Mouse (Mus musculus): ENCODE measurements at regions not wholly inside any gene's neighbourhood (a gene's known extent, or its start where the extent isn't known, plus 50 kb on each side); places are given as distances from the start of the nearest gene placed in this dataset.
A peak's percentile ranks its signal among the peaks of the same experiment; 100 is the strongest.

GRCm38 (mm10) chr13:115425610-115426562 is 324.1 kb upstream of the Itga1 start:
- no peak for ATAC-seq (ENCODE audit: insufficient number of reproducible peaks, low FRiP score, low TSS enrichment, low read depth)
- no peaks in the 10 kb centered on the region for H3K4me1 ChIP-seq
- no peak overlapping the region for H3K9ac ChIP-seq
- H3K36me3 ChIP-seq, result no peaks in the 10 kb centered on the region
- no peak overlapping the region for H3K27ac ChIP-seq (replicated peaks)
- H3K4me3 ChIP-seq (replicated peaks), result no peak overlapping the region
- 68% methylated on average over 8 of the region's 8 CpGs for WGBS
- H3K27me3 ChIP-seq, result no peaks in the 10 kb centered on the region
- H3K4me2 ChIP-seq (replicated peaks), result no peak overlapping the region
- H3K9me3 ChIP-seq (replicated peaks), result no peaks in the 10 kb centered on the region

DNA sequence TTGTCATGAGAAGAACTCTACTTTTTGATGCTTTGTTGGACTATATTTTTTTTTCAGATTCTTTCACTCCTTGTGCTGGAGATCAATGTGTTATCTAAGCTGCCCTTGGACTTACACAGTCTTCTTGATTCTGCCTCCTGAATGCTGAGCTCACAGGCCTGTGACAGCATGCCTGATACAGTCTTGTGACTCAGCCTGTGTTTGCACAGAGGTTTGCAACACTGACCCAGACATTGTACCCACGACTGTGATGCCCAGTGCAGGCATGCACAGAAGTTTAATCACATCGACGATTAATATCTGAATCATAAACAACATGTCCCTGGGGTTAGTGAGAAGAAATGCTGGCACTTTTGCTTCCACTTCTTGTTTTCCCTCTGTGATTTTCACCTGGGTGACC is 322.0 kb upstream of the Itga1 start:
- no peaks in the 10 kb centered on the region for H3K36me3 ChIP-seq
- no peak for ATAC-seq (ENCODE audit: insufficient number of reproducible peaks, low FRiP score, low TSS enrichment, low read depth)
- no peak overlapping the region for H3K27ac ChIP-seq (replicated peaks)
- H3K9ac ChIP-seq, result no peak overlapping the region
- 78% methylated on average over 3 of the region's 3 CpGs for WGBS
- H3K4me2 ChIP-seq (replicated peaks), result no peak overlapping the region
- H3K4me3 ChIP-seq (replicated peaks), result no peak overlapping the region
- no peaks in the 10 kb centered on the region for H3K4me1 ChIP-seq
- H3K27me3 ChIP-seq, result no peaks in the 10 kb centered on the region
- H3K9me3 ChIP-seq (replicated peaks), result no peaks in the 10 kb centered on the region

DNA sequence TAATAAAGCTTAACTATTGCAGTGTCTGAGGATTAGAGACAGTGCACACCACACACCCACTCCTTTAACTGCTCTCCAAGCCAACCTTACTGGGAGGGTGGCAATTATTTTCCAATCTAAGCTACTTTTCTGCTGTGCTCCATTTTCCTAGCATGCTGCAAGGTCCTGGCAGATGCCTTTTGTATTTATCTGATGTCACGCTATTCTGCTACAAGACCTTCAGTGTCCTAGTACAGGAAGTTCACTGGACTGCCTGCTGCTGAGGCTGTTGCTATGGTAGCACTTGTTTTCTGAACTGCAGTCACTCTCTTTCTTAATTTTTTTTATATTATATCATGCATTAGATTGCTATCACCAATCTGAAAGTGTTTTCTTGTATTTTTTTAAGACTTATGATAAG is 319.7 kb upstream of the Itga1 start:
- no peak for ATAC-seq (ENCODE audit: insufficient number of reproducible peaks, low FRiP score, low TSS enrichment, low read depth)
- H3K27ac ChIP-seq (replicated peaks), result no peak overlapping the region

DNA sequence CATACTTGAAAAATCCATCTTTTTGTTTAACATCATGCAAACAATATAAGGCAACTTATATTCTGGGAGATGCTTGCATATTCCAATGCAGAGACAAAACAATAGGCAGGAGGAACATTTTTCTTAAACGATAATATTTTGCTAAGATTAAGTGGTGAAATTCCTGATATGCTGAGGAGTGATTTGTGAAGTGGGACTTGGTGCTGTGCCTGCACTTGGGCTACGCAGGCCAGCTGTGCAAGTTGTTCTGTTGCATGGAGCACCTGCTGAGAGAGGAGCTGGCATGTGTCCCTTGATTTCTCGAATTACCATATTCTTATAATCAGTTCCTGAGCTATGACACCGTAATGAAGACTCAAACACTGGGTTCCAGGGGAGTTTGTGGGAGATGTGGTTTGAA is 316.1 kb upstream of the Itga1 start:
- Histone ChIP-seq H3K9me3 (replicated peaks) (no peaks in the 10 kb centered on the region), H3K27ac (replicated peaks) (no peak overlapping the region), H3K36me3 (no peaks in the 10 kb centered on the region), H3K4me2 (replicated peaks) (no peak overlapping the region), H3K4me1 (no peaks in the 10 kb centered on the region), H3K9ac (no peak overlapping the region), H3K27me3 (no peaks in the 10 kb centered on the region), H3K4me3 (replicated peaks) (no peak overlapping the region)
- no peak for ATAC-seq (ENCODE audit: insufficient number of reproducible peaks, low FRiP score, low TSS enrichment, low read depth)
- WGBS, result 67% methylated on average over 4 of the region's 4 CpGs

More for the DNA sequence above, 319.7 kb upstream of the Itga1 start:
- no peak overlapping the region for H3K4me3 ChIP-seq (replicated peaks)
- no peak overlapping the region for H3K9ac ChIP-seq
- H3K9me3 ChIP-seq (replicated peaks), result no peaks in the 10 kb centered on the region
- H3K4me2 ChIP-seq (replicated peaks), result no peak overlapping the region
- 26% methylated on average over 1 of the region's 1 CpGs for WGBS
- H3K4me1 ChIP-seq, result no peaks in the 10 kb centered on the region
- H3K27me3 ChIP-seq, result no peaks in the 10 kb centered on the region
- no peaks in the 10 kb centered on the region for H3K36me3 ChIP-seq

DNA sequence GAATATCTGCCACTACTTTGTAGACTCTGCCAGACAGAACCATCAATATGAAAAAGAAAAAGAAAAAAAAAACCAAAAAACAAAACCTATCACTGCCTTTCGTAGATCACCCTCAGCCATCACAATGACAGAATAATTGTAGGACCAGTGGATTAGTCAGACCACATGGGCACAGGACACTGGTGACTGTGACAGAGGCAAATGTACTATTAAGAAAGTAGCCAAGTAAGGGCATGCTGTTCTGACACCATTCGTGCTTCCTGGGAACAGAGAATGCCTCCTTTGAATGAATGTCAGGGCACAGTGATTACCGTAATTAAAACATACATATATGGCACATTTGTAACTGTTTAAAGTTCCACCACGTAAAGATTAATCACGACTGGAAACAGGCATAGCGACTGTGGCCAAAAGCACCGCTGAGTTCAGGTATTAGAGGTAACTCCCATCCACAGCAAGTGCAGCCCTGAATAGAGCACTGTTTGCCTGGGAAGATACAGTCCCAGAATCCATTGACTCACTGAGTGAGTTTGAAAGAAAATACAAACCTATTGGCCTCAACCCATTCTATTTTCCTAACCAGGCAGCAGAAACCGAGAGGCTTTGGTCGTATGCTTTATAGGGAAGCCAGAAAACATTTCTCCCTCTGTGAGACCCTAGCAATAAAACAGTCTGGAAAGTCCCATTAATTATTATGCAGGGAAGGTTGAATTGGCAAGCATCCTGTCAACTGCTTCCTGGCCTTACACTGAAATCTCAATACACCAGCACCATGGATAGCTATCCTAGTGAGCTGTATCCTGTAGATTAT is 312.2 kb upstream of the Itga1 start:
- WGBS, result 68% methylated on average over 9 of the region's 9 CpGs
- no peak for ATAC-seq (ENCODE audit: insufficient number of reproducible peaks, low FRiP score, low TSS enrichment, low read depth)

DNA sequence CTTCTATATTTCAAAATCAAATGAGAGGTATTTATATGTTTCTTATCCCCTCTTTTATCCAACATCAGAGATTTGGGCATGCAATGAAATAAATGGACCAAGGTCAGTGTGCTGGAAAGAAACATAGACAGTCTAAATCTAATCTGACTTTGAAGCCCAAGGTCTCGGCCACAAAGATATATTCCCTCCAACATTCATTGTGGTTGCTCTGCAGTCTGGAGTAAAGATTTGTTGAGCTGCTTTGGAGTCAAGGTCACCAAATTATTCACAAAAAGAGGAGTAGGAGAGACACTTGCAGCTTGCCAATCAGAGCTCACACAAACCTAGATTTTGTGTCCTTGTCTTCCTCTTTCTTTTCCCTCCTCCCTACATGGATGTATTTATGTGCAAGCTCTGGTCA is 304.2 kb upstream of the Itga1 start:
- WGBS, result 76% methylated on average over 1 of the region's 1 CpGs
- Histone ChIP-seq H3K27ac (replicated peaks) (no peak overlapping the region), H3K9me3 (replicated peaks) (no peaks in the 10 kb centered on the region)

More for the DNA sequence above, 312.2 kb upstream of the Itga1 start:
- no peak overlapping the region for H3K4me3 ChIP-seq (replicated peaks)
- H3K4me2 ChIP-seq (replicated peaks), result no peak overlapping the region
- H3K4me1 ChIP-seq, result no peaks in the 10 kb centered on the region
- no peaks in the 10 kb centered on the region for H3K9me3 ChIP-seq (replicated peaks)
- no peak overlapping the region for H3K27ac ChIP-seq (replicated peaks)
- H3K9ac ChIP-seq, result no peak overlapping the region
- H3K36me3 ChIP-seq, result no peaks in the 10 kb centered on the region
- H3K27me3 ChIP-seq, result no peaks in the 10 kb centered on the region

GRCm38 (mm10) chr13:115400706-115401215 is 299.0 kb upstream of the Itga1 start:
- H3K9ac ChIP-seq, result no peak overlapping the region
- 62% methylated on average over 4 of the region's 4 CpGs for WGBS
- H3K36me3 ChIP-seq, result no peaks in the 10 kb centered on the region
- H3K9me3 ChIP-seq (replicated peaks), result no peaks in the 10 kb centered on the region
- H3K4me1 ChIP-seq, result no peaks in the 10 kb centered on the region
- H3K4me3 ChIP-seq (replicated peaks), result no peak overlapping the region
- H3K4me2 ChIP-seq (replicated peaks), result no peak overlapping the region
- ATAC-seq (ENCODE audit: insufficient number of reproducible peaks, low FRiP score, low TSS enrichment, low read depth), result no peak
- H3K27ac ChIP-seq (replicated peaks), result no peak overlapping the region
- H3K27me3 ChIP-seq, result no peaks in the 10 kb centered on the region

More for the DNA sequence above, 304.2 kb upstream of the Itga1 start:
- ATAC-seq (ENCODE audit: insufficient number of reproducible peaks, low FRiP score, low TSS enrichment, low read depth), result no peak
- Histone ChIP-seq H3K4me3 (replicated peaks) (no peak overlapping the region), H3K4me2 (replicated peaks) (no peak overlapping the region), H3K36me3 (no peaks in the 10 kb centered on the region), H3K9ac (no peak overlapping the region), H3K4me1 (no peaks in the 10 kb centered on the region), H3K27me3 (no peaks in the 10 kb centered on the region)

- H3K27me3 ChIP-seq, result no peaks in the 10 kb centered on the region
- no peak overlapping the region for H3K4me3 ChIP-seq (replicated peaks)
- H3K36me3 ChIP-seq, result no peaks in the 10 kb centered on the region
- 61% methylated on average over 3 of the region's 3 CpGs for WGBS
- no peak overlapping the region for H3K4me2 ChIP-seq (replicated peaks)
- no peaks in the 10 kb centered on the region for H3K4me1 ChIP-seq
- H3K9me3 ChIP-seq (replicated peaks), result no peaks in the 10 kb centered on the region
- H3K9ac ChIP-seq, result no peak overlapping the region
- H3K27ac ChIP-seq (replicated peaks), result no peak overlapping the region
- no peak for ATAC-seq (ENCODE audit: insufficient number of reproducible peaks, low FRiP score, low TSS enrichment, low read depth)
Observed at GRCm38 (mm10) chr13:115379682-115380081, 277.9 kb upstream of the Itga1 start.

DNA sequence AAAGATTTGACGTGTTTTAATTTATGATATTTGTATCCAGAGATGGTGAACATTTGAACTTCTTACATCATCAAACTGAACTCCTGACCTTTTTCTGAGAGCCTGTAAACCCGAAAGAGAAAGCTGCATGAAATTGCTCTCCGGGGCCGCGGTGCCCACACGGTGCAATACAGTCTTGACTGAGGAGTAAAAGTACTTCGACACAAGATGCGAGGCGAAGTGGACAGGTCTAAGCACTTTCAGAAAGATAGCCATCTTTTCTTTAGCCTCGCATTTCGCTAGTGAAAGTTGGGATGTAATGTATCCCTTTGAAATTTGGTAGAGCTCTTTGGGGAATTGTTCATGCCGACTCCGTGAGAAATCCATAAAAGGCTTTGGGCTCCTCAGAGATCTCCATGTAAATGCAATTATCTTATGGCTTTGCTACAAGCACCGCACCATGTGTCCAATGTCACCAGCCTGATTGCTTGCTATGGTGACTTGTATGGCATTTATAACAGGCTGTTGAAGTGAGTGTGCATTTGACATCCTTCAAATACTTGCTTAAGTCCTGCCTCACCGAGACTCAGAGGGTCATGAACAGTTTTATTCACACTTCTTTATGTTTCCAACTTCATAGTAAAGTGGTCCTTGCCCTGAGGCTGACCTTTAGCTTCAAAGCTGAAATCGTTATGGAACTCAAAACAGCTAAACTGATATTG is 274.6 kb upstream of the Itga1 start:
- 55% methylated on average over 16 of the region's 16 CpGs for WGBS
- H3K4me1 ChIP-seq, result no peaks in the 10 kb centered on the region
- H3K36me3 ChIP-seq, result no peaks in the 10 kb centered on the region
- H3K27me3 ChIP-seq, result no peaks in the 10 kb centered on the region
- H3K9me3 ChIP-seq (replicated peaks), result no peaks in the 10 kb centered on the region
- H3K4me3 ChIP-seq (replicated peaks), result no peak overlapping the region
- no peak for ATAC-seq (ENCODE audit: insufficient number of reproducible peaks, low FRiP score, low TSS enrichment, low read depth)
- no peak overlapping the region for H3K4me2 ChIP-seq (replicated peaks)
- H3K9ac ChIP-seq, result no peak overlapping the region
- no peak overlapping the region for H3K27ac ChIP-seq (replicated peaks)

DNA sequence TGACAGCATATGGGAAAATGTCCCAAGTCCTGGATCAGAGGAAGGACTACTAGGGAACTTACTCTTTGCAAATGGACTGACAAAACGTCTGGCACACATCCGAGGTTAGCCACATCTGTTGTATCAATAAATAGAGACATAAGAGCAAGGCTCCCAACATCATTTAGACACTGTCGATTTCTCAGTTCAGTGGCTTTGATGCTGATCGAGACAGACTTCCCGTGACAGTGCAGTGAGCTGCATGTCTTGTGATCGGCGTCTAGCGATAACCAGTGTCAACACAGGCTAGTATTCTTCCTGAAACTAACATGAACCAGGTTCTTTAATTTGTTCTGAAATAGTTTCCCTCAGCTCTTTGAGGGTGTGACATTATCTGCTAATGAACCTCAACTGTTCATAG is 259.7 kb upstream of the Itga1 start:
- ATAC-seq (ENCODE audit: insufficient number of reproducible peaks, low FRiP score, low TSS enrichment, low read depth), result no peak
- no peak overlapping the region for H3K4me3 ChIP-seq (replicated peaks)

GRCm38 (mm10) chr13:115347022-115347398 is 245.2 kb upstream of the Itga1 start:
- no peaks in the 10 kb centered on the region for H3K27me3 ChIP-seq
- no peak overlapping the region for H3K4me3 ChIP-seq (replicated peaks)
- 65% methylated on average over 6 of the region's 6 CpGs for WGBS
- H3K9me3 ChIP-seq (replicated peaks), result no peaks in the 10 kb centered on the region
- no peaks in the 10 kb centered on the region for H3K4me1 ChIP-seq
- H3K4me2 ChIP-seq (replicated peaks), result peak overlapping the region; percentile 21; the same call in 1 of the 2 replicates
- H3K9ac ChIP-seq, result no peak overlapping the region
- no peak overlapping the region for H3K27ac ChIP-seq (replicated peaks)
- H3K36me3 ChIP-seq, result no peaks in the 10 kb centered on the region
- no peak for ATAC-seq (ENCODE audit: insufficient number of reproducible peaks, low FRiP score, low TSS enrichment, low read depth)

More for the DNA sequence above, 259.7 kb upstream of the Itga1 start:
- Histone ChIP-seq H3K9me3 (replicated peaks) (no peaks in the 10 kb centered on the region), H3K27me3 (no peaks in the 10 kb centered on the region), H3K9ac (no peak overlapping the region), H3K36me3 (no peaks in the 10 kb centered on the region), H3K27ac (replicated peaks) (no peak overlapping the region), H3K4me1 (no peaks in the 10 kb centered on the region), H3K4me2 (replicated peaks) (no peak overlapping the region)
- 66% methylated on average over 8 of the region's 8 CpGs for WGBS
